Mouse (Mus musculus) intestine, embryonic 14.5 days (tissue): ENCODE data around the gene Nat10. TPM values are rescaled to one million over a fixed set of nuclear protein-coding genes. Genes with fewer than 3 reads are reported as not detected.

Experiments
- ATAC-seq: fragments of 200-750 bp; cut with Nextera tagmentation; replicated peaks from 2 replicates; pipeline ENCODE4 v1.8.0; 2017; ENCODE audit warnings: low read depth, moderate number of reproducible peaks, moderate TSS enrichment, moderate library complexity; ENCODE audit not compliant: low FRiP score, low TSS enrichment
- DNase-seq: peaks from one replicate; pipeline ENCODE4 v3.0.0-alpha.2; 2018; ENCODE audit warnings: low spot score
- H3K27ac ChIP-seq: fragments of 300-500 bp; sonication (generic); 2 replicates; pipeline ENCODE4 v1.5.1; 2014; ENCODE audit warnings: low read depth, mild to moderate bottlenecking, control low read depth
- H3K27me3 ChIP-seq: fragments of 300-500 bp; sonication (generic); replicated peaks from 2 replicates; pipeline ENCODE4 v1.6.1; 2014; ENCODE audit warnings: low read length, control low read depth; ENCODE audit not compliant: control insufficient read depth, insufficient read depth
- H3K36me3 ChIP-seq: fragments of 300-500 bp; sonication (generic); 2 replicates; pipeline ENCODE4 v1.6.1; 2014; ENCODE audit warnings: low read length, control low read depth; ENCODE audit not compliant: control insufficient read depth, insufficient read depth
- H3K4me1 ChIP-seq: fragments of 300-500 bp; sonication (generic); replicated peaks from 2 replicates; pipeline ENCODE4 v1.6.1; 2014; ENCODE audit warnings: low read length, control low read depth, mixed read lengths; ENCODE audit not compliant: control insufficient read depth, insufficient read depth
- H3K4me2 ChIP-seq: fragments of 300-500 bp; sonication (generic); 2 replicates; pipeline ENCODE4 v1.6.1; 2014; ENCODE audit warnings: low read length
- H3K4me3 ChIP-seq: fragments of 300-500 bp; sonication (generic); 2 replicates; pipeline ENCODE4 v1.5.1; 2014; ENCODE audit warnings: low read depth, low read length, control low read depth, mixed read lengths
- H3K9ac ChIP-seq: fragments of 300-500 bp; sonication (generic); 2 replicates; pipeline ENCODE4 v1.6.1; 2014; ENCODE audit warnings: mild to moderate bottlenecking, low read length
- H3K9me3 ChIP-seq: fragments of 300-500 bp; sonication (generic); 2 replicates; pipeline ENCODE4 v1.6.1; 2016; ENCODE audit warnings: low read length, control low read depth; ENCODE audit not compliant: control insufficient read depth
- WGBS: fragments of 180-500 bp; shearing (Covaris S2); extraction: QIAGEN DNeasy Blood & Tissue Kit; methylation state at CpG from one replicate; pipeline ENCODE4 v1.1.7; 2014; 5-methylcytosine and 5-hydroxymethylcytosine counted together
- polyA plus RNA-seq: library from polyadenylated mRNA; unstranded; fragments of >200 nt; fragmentation: Nextera tagmentation; extraction: Ambion mirVana; gene quantifications from 2 replicates; pipeline ENCODE4 v1.2.1, GENCODE M21; 2014

Nat10 gene
- polyA plus RNA-seq: 39.0 and 39.3 TPM in 2 replicates

DNA sequence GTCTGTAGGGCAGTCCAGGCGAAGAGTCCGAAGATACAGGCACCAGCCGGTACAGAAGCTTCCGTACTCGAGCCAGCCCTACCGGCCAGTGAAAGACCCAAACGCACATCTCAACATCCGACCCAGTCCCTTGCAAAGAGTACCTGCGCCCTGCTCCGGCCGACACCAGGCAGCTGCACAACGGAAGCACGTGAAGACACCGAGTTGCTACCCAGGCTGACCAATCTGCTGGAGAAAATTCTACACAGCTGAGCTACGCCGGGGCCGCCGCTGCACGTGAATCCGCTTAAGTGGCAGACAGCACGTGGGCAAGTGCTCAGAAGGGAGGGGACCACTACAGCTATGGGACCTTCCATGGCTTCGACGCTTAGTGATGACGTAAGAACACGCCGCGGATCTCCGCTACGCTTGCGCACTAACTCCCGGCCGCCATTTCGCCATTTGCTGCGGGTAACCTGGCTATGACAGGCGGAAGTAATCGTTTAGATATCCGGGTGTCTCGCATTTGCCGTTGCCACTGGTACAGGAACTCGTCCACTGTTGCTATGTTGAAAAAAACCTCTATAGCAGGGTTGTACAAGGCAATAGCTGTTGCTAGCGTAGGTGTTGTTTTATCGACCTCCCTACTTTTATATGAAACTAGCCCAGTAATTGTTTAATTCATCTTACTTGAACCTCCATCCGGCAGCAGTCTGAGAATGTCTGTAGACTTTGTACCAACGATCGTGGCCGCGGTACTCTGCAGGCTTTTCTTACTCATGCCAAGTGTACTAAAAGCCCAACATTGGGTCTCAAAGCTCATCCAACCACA is at the start of gene Nat10:
TSS of gene Nat10 (minus strand) at position 365 of the 811 bp plus-strand sequence.
- no peaks in the 10 kb centered on the region for H3K27me3 ChIP-seq
- peak; percentile 99 for DNase-seq
- no peaks in the 10 kb centered on the region for H3K9me3 ChIP-seq
- peaks cover 8% of the 10 kb centered on the region for H3K4me1 ChIP-seq
- H3K9ac ChIP-seq: peak within 1 kb of the TSS; percentile 62
- ATAC-seq: peak; percentile 97
- peak within 1 kb of the TSS; percentile 60 for H3K4me3 ChIP-seq
- peak within 1 kb of the TSS; percentile 78 for H3K27ac ChIP-seq
- WGBS: under 1% methylated on average over 47 of the region's 47 CpGs
- H3K4me2 ChIP-seq: peak within 1 kb of the TSS; percentile 58
- peaks cover 28% of the 10 kb centered on the region for H3K36me3 ChIP-seq

DNA sequence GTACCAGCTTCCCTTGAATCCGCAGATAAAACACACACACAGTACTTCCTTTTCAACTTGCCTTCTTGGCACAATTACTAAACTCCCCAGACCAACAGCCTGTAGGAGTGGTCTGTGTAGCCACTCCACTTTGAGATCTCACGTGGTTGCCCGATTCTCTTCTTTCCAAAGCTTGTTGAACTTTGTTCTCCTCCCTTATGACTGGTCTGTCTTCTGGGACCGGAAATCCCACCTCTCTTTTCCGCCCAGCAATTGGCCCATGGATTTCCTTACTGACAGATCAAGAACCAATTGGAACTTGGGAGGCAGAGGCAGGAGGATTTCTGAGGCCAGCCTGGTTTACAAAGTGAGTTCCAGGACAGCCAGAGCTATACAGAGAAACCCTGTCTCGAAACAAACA is 49.3 kb upstream of the Nat10 start:
- Histone ChIP-seq H3K27me3 (no peaks in the 10 kb centered on the region), H3K27ac (no peak overlapping the region), H3K4me3 (no peak overlapping the region), H3K9me3 (no peaks in the 10 kb centered on the region), H3K36me3 (no peaks in the 10 kb centered on the region), H3K4me1 (no peaks in the 10 kb centered on the region), H3K9ac (no peak overlapping the region), H3K4me2 (no peak overlapping the region)
- WGBS: 88% methylated on average over 6 of the region's 6 CpGs
- DNase-seq (no peak), ATAC-seq (no peak)

DNA sequence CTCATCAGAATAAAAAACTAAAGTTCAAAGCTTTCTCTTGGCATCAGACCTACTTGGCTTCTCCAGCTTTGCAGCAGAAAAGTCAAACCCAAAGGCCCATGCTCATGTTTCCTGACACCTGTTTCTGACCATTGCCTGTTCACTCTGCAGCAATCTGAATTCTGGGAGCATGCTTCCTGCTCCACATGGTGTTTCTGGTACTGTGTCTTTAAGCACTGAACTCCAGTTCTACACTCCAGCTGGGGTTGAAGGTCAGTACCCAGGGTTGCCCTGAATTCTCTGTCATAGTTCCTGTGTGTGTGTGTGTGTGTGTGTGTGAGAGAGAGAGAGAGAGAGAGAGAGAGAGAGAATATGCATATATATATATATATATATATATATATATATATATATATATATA is 47.4 kb upstream of the Nat10 start:
- no peak overlapping the region for H3K9ac ChIP-seq
- no peak for ATAC-seq
- H3K4me1 ChIP-seq: no peaks in the 10 kb centered on the region
- no peak overlapping the region for H3K27ac ChIP-seq
- H3K4me2 ChIP-seq: no peak overlapping the region
- H3K4me3 ChIP-seq: no peak overlapping the region
- no peak for DNase-seq
- H3K27me3 ChIP-seq: no peaks in the 10 kb centered on the region
- no peaks in the 10 kb centered on the region for H3K36me3 ChIP-seq
- H3K9me3 ChIP-seq: no peaks in the 10 kb centered on the region

DNA sequence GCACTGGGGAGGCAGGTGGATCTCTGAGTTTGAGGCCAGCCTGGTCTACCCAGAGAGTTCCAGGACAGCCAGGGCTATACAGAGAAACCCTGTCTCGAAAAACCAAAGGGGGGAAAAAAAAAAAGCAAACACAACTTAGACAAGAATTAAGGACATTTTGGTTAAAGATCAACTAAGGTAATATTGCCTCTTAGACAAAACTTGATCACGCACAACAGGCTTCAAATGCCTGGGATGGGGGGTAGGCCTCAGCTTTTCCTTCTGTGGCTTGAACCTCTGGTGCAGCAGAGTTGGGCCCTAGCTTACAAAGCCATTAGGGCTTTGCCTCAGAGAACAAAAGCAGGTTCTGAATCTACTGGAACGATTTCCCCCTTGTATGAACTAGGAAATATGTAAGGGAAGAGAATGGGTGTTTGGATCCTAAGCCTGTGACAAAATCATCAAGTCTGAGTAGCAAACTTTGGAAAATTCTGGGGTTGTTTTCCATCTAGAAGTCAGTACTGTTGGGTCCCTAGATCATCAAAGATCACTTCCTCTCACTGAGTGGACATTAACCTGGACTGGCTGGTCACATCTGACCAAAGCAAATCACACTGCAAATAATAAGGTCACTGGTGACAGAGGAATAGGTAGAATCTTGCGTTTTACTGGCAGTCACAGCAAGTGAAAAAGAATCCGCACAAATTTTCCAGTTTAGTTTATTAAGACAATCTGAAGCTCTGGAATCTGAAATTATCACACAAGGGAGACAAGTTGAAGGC is 42.9 kb upstream of the Nat10 start:
- H3K9me3 ChIP-seq: no peaks in the 10 kb centered on the region
- no peaks in the 10 kb centered on the region for H3K27me3 ChIP-seq
- H3K9ac ChIP-seq: no peak overlapping the region
- no peak overlapping the region for H3K4me2 ChIP-seq
- DNase-seq (no peak), ATAC-seq (no peak)
- no peak overlapping the region for H3K4me3 ChIP-seq
- H3K4me1 ChIP-seq: peaks cover 6% of the 10 kb centered on the region; the same call in 1 of the 2 replicates
- WGBS: 76% methylated on average over 5 of the region's 5 CpGs
- no peaks in the 10 kb centered on the region for H3K36me3 ChIP-seq
- H3K27ac ChIP-seq: no peak overlapping the region

DNA sequence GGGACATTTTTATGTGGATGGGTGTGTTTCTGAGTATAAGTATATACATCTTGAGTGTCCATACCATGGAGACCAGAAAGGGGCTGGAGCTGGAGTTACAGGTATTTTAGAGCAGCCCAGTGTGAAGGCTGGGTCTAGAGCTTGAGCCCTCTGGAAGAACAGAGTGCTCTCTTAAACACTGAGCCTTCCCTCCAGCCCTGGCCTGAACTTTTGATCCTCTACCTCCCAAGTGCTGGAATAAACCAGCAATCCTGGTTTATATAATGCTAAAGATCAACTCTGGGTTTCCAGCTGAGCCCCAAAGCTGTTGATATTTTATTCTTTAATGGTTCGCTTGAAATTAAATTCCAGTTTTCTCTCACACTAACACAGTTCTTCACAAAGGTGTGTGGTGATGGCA is 41.4 kb upstream of the Nat10 start:
- Histone ChIP-seq H3K9me3 (no peaks in the 10 kb centered on the region), H3K4me1 (peaks cover 11% of the 10 kb centered on the region; the same call in 1 of the 2 replicates), H3K4me2 (no peak overlapping the region), H3K4me3 (no peak overlapping the region), H3K36me3 (no peaks in the 10 kb centered on the region), H3K27me3 (no peaks in the 10 kb centered on the region), H3K27ac (no peak overlapping the region), H3K9ac (no peak overlapping the region)
- no peak for DNase-seq
- 74% methylated on average over 1 of the region's 1 CpGs for WGBS
- no peak for ATAC-seq

DNA sequence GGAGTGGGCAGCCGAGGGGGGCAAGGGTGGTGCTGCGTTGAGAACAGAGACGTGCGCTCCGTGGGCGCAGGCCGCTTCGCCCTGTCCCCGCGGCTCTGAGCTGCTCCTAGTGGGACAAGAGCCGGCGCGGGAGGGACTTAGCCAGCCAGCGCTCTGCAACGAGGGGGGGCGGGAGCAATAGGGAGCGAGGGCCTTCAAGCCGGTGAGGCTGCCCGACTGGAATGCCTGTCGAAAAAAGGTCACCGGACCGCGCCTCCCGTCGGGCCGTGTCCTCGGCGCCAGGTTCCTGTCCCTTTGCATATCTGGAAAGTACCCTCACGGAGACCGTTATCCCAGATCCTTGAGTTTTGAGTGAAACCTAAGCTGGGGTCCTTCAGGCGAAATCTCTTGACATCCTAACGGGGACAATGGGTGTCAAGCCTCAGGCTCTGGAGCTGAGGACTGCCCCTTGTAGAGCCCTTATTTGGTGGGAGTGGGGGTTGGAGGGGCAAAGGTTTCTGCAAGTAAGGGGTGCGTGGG is 36.5 kb upstream of the Nat10 start, which contains the start of gene Caprin1:
TSS of gene Caprin1 (minus strand) at position 159 of the 519 bp plus-strand sequence.
- H3K27me3 ChIP-seq: no peaks in the 10 kb centered on the region
- H3K36me3 ChIP-seq: peaks cover 28% of the 10 kb centered on the region
- peak within 1 kb of the TSS; percentile 100 for H3K27ac ChIP-seq
- peak within 1 kb of the TSS; percentile 70 for H3K4me2 ChIP-seq
- H3K9ac ChIP-seq: peak within 1 kb of the TSS; percentile 97
- peaks cover 20% of the 10 kb centered on the region for H3K4me1 ChIP-seq
- peak; percentile 96 for ATAC-seq
- WGBS: 0% methylated on average over 33 of the region's 33 CpGs
- no peaks in the 10 kb centered on the region for H3K9me3 ChIP-seq
- H3K4me3 ChIP-seq: peak within 1 kb of the TSS; percentile 99
- DNase-seq: peak; percentile 99

DNA sequence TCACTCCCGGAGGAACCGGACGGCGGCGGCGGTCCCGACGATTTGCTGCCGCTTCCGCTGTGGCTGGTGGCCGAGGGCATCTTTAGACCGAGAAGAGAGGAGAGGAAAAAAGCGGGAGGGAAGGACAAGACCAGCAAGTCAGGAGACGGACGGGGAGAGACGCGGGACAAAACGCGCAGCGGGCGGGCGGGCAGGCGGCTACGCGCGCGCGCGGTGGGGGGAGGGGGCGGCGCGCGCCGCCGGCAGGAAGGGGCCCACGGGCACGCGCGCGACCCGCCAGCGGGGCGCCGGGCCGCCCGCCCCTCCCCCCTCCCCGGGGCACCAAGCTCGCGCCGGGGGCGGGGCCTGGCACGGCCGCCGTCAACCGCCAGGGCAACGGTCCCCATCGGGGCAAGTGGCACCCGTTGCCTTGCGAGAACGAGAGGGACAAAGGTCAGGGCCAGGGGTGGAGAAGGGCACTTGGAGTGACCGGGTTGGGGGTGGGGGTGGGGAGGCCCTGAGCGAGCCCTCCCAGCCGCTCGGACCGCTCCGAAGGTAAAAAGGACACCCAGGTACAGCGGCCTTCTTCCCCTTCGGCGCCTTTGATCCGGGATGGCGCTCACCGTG is 35.9 kb upstream of the Nat10 start:
- WGBS: under 1% methylated on average over 41 of the region's 72 CpGs
- peak overlapping the region; percentile 99 for H3K4me3 ChIP-seq
- peak overlapping the region; percentile 97 for H3K9ac ChIP-seq
- H3K9me3 ChIP-seq: no peaks in the 10 kb centered on the region
- H3K4me2 ChIP-seq: peak overlapping the region; percentile 70
- ATAC-seq (peak; percentile 73), DNase-seq (no peak)
- H3K27ac ChIP-seq: peak overlapping the region; percentile 100
- peaks cover 23% of the 10 kb centered on the region for H3K4me1 ChIP-seq
- no peaks in the 10 kb centered on the region for H3K27me3 ChIP-seq
- peaks cover 34% of the 10 kb centered on the region for H3K36me3 ChIP-seq

DNA sequence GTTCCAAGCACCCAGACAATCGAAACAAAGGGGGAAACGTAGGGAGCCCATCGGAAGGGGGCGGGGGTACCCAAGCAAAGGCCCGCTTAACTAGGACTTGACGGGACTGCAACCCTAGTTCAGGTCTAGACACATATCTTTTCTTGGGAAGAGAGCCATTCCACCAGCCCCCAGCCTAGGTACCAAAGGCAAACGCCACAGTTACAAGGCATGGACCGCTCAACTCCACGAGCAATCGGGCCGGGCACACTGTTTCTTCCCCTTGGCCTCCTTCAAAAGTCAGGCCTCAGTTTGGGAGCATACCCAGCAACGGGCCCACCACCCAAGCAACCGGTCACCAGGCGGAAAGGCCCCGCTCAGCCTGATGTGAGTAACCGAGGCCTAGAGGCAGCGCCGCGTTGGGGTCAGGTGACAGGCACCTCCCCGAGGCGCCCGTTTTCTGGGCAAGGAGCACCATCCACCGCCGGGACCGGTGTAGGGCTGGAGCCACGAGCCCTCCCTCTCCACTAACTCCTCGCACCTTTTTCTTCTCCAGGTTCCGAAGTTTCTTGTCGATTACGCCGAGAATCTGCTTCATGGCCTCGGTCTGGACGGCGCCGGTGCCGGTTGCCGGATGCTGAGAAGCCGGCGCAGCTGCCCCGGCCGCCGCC is 35.3 kb upstream of the Nat10 start:
- DNase-seq (peak; percentile 92), ATAC-seq (peak; percentile 12)
- no peaks in the 10 kb centered on the region for H3K27me3 ChIP-seq
- H3K27ac ChIP-seq: peak overlapping the region; percentile 100
- peak overlapping the region; percentile 70 for H3K4me2 ChIP-seq
- H3K4me1 ChIP-seq: peaks cover 23% of the 10 kb centered on the region
- peak overlapping the region; percentile 99 for H3K4me3 ChIP-seq
- no peaks in the 10 kb centered on the region for H3K9me3 ChIP-seq
- H3K36me3 ChIP-seq: peaks cover 38% of the 10 kb centered on the region
- under 1% methylated on average over 42 of the region's 42 CpGs for WGBS
- peak overlapping the region; percentile 97 for H3K9ac ChIP-seq
